Mouse (Mus musculus): ENCODE measurements around the gene Cant1. TPM values are rescaled to one million over a fixed set of nuclear protein-coding genes. Genes with fewer than 3 reads are reported as not detected.

Cant1 gene
- polyA plus RNA-seq, 1 experiment from 2014 or later: 30.6 TPM

DNA sequence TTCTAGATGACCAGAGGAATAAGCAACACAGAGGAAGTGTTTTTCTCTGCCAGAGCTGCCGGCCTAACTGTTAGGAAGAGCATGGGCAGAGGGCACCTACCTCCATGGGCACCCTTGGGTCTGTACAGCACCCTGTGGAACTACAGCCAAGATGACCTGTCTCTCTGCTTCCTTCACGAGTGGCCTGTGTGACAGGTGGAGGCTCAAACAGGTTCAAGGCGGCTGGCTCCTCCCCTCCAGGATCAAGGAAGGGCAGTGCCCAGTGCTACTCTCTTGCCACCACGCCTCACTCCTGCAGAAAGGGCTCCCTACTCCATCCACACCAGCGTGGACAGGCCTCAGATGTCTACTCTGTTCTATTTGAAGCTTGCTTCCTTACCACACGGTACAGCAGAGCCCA lies 3.3 kb downstream of the Cant1 start:
- H3K4me2 ChIP-seq: no peak overlapping the region
- H3K9ac ChIP-seq: no peak overlapping the region
- no peak for ATAC-seq (ENCODE audit: insufficient number of reproducible peaks, low FRiP score, low TSS enrichment, low read depth)
- no peaks in the 10 kb centered on the region for H3K9me3 ChIP-seq
- H3K27me3 ChIP-seq: no peaks in the 10 kb centered on the region
- H3K4me3 ChIP-seq: no peak overlapping the region
- H3K4me1 ChIP-seq: peaks cover 37% of the 10 kb centered on the region
- H3K36me3 ChIP-seq: peaks cover 52% of the 10 kb centered on the region
- WGBS: 77% methylated on average over 6 of the region's 6 CpGs
- H3K27ac ChIP-seq: no peak overlapping the region

DNA sequence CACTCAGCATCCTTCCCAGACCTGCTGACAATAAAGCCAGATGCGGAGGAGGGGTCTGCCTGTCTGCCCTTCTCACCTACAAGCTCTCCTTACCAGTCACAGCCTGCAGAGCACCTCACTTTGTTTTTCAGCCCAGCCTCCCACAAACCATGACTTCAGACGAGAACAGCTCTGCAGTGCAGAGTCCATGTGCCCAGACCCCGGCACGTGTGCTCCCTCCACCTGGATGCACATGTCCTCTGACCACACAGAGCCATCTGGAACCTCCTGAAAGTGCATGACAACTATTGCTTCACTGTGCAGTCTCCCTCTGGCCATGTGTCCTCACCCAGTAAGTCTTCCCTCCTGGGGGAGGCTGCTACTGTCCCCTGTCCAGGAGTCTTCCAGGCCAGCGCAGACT lies 4.6 kb downstream of the Cant1 start:
- Histone ChIP-seq H3K27me3 (no peaks in the 10 kb centered on the region), H3K36me3 (peaks cover 63% of the 10 kb centered on the region), H3K4me2 (no peak overlapping the region), H3K4me3 (no peak overlapping the region), H3K9me3 (no peaks in the 10 kb centered on the region), H3K27ac (no peak overlapping the region), H3K9ac (no peak overlapping the region; the same call in 1 of the 2 replicates), H3K4me1 (peaks cover 30% of the 10 kb centered on the region)
- 93% methylated on average over 5 of the region's 5 CpGs for WGBS
- ATAC-seq (ENCODE audit: insufficient number of reproducible peaks, low FRiP score, low TSS enrichment, low read depth): no peak

DNA sequence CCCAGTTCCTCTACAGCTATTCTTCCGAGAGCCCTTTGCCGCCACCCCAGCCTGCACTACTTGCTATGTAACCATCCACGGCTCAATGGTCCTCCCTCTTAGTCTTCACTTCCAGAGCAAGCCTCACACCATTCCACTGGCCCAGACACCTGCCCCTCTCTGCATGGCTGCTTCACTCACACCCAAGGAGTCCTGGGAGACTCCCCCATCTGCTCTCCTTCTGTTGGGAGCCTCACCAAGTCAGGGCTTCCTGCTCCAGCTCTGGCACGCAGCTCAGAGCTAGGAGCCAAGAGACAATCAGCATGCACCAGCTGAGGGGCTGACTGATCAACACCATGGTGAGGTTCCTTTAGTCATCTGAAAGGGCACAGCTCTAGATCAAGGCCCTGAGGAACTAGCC lies 5.8 kb downstream of the Cant1 start:
- no peaks in the 10 kb centered on the region for H3K9me3 ChIP-seq
- no peak for ATAC-seq (ENCODE audit: insufficient number of reproducible peaks, low FRiP score, low TSS enrichment, low read depth)
- no peak overlapping the region for H3K4me2 ChIP-seq
- H3K27me3 ChIP-seq: no peaks in the 10 kb centered on the region
- peaks cover 26% of the 10 kb centered on the region for H3K4me1 ChIP-seq
- H3K9ac ChIP-seq: no peak overlapping the region
- H3K36me3 ChIP-seq: peaks cover 74% of the 10 kb centered on the region
- 82% methylated on average over 4 of the region's 4 CpGs for whole genome bisulfite sequencing
- H3K27ac ChIP-seq: no peak overlapping the region
- H3K4me3 ChIP-seq: no peak overlapping the region

DNA sequence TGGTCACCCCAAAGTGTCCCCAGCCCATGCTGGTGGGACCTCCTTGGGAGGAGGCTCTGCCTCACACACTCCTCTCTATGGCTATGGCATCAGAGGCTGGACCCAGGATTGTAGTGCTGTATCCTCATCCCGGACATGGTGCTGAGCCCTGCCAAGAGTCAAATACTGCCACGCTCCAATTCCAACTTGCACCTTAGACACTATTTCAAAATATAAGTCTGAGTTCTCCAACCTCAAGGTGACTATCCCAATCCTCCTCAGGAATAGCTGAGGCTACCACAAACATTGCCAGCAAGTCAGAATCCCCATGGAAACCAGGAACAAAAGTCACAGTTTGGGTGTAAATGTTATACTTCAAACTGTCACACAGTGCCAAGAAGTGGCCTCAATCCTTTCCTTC lies 6.3 kb downstream of the Cant1 start:
- no peak overlapping the region for H3K27ac ChIP-seq
- no peak overlapping the region for H3K4me2 ChIP-seq
- peaks cover 79% of the 10 kb centered on the region for H3K36me3 ChIP-seq
- H3K9ac ChIP-seq: no peak overlapping the region
- H3K4me1 ChIP-seq: peaks cover 21% of the 10 kb centered on the region
- no peaks in the 10 kb centered on the region for H3K27me3 ChIP-seq
- no peak overlapping the region for H3K4me3 ChIP-seq
- ATAC-seq (ENCODE audit: insufficient number of reproducible peaks, low FRiP score, low TSS enrichment, low read depth): no peak
- WGBS: 85% methylated on average over 2 of the region's 2 CpGs
- no peaks in the 10 kb centered on the region for H3K9me3 ChIP-seq

DNA sequence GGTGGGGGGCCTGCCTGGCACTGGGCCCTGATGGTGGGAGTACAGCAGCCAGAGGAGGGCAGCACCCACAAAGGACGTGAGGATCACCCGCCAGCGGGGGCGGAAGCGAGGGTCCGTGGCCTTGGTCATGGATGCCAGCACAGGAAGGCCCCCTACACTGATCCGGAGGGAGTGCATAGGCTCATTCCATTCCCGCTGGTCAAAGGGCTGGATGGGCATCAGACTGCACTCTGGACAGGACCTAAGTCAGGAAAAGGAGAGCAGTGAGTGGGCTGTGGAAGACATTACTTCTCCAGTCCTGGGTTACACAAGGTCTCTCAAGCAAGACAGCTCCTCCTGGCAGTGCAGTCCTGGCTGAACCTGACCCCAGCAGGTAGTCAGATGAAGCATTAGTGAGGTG lies 7.6 kb downstream of the Cant1 start:
- H3K4me3 ChIP-seq: no peak overlapping the region
- no peak overlapping the region for H3K9ac ChIP-seq
- no peaks in the 10 kb centered on the region for H3K27me3 ChIP-seq
- H3K4me2 ChIP-seq: no peak overlapping the region
- peaks cover 15% of the 10 kb centered on the region for H3K4me1 ChIP-seq
- H3K27ac ChIP-seq: no peak overlapping the region
- peaks cover 83% of the 10 kb centered on the region for H3K36me3 ChIP-seq
- ATAC-seq (ENCODE audit: insufficient number of reproducible peaks, low FRiP score, low TSS enrichment, low read depth): no peak
- WGBS: 88% methylated on average over 8 of the region's 8 CpGs
- H3K9me3 ChIP-seq: no peaks in the 10 kb centered on the region

DNA sequence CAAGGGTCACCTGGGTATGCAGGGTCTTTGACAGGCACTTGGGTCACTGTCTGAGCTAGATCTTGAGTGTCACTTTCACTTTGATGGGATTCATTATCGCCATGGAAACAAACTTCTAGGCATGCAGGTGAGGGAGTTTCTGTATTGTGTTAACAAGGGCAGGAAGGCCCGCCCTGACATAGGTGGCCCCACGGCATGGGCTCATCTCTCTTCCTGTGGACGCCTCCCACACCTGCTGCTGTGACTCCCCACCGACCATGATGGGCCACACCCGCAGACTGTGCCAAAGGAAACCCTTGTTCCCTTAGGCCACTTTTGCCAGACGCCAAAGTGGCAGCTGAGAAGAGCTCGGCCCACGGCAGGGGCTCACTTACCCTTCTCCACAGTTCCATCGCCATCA lies 8.4 kb downstream of the Cant1 start:
- no peak overlapping the region for H3K4me2 ChIP-seq
- H3K36me3 ChIP-seq: peaks cover 83% of the 10 kb centered on the region
- WGBS: 85% methylated on average over 10 of the region's 10 CpGs
- no peaks in the 10 kb centered on the region for H3K27me3 ChIP-seq
- no peak for ATAC-seq (ENCODE audit: insufficient number of reproducible peaks, low FRiP score, low TSS enrichment, low read depth)
- no peak overlapping the region for H3K9ac ChIP-seq
- H3K4me3 ChIP-seq: no peak overlapping the region
- 0 out of 2 replicates have a peak, but pooled peaks cover 11% of the 10 kb centered on the region for H3K4me1 ChIP-seq
- no peaks in the 10 kb centered on the region for H3K9me3 ChIP-seq
- H3K27ac ChIP-seq: no peak overlapping the region

DNA sequence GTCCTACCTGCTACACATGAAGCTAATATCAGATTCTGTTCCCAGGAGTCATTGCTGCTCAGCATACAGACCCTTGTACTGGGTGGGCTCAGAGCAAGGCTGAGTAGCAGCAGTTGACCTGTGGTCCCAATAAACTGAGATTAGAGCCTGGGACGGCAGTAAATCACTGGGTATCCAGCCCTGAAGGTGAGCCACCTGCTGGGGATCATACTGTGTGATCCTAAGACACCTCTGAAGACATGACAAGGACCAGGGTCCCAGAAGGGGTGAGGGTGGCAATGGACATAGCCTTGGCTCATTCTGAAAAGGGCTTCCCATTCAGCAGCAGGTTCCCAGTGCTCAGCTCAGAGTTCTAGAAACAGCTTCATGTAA lies 8.8 kb downstream of the Cant1 start:
- no peak overlapping the region for H3K27ac ChIP-seq
- no peaks in the 10 kb centered on the region for H3K27me3 ChIP-seq
- WGBS: 59% methylated on average over 1 of the region's 1 CpGs
- H3K4me2 ChIP-seq: no peak overlapping the region
- H3K4me1 ChIP-seq: 0 out of 2 replicates have a peak, but pooled peaks cover 11% of the 10 kb centered on the region
- peaks cover 81% of the 10 kb centered on the region for H3K36me3 ChIP-seq
- H3K4me3 ChIP-seq: no peak overlapping the region
- H3K9me3 ChIP-seq: no peaks in the 10 kb centered on the region
- no peak overlapping the region for H3K9ac ChIP-seq
- no peak for ATAC-seq (ENCODE audit: insufficient number of reproducible peaks, low FRiP score, low TSS enrichment, low read depth)

DNA sequence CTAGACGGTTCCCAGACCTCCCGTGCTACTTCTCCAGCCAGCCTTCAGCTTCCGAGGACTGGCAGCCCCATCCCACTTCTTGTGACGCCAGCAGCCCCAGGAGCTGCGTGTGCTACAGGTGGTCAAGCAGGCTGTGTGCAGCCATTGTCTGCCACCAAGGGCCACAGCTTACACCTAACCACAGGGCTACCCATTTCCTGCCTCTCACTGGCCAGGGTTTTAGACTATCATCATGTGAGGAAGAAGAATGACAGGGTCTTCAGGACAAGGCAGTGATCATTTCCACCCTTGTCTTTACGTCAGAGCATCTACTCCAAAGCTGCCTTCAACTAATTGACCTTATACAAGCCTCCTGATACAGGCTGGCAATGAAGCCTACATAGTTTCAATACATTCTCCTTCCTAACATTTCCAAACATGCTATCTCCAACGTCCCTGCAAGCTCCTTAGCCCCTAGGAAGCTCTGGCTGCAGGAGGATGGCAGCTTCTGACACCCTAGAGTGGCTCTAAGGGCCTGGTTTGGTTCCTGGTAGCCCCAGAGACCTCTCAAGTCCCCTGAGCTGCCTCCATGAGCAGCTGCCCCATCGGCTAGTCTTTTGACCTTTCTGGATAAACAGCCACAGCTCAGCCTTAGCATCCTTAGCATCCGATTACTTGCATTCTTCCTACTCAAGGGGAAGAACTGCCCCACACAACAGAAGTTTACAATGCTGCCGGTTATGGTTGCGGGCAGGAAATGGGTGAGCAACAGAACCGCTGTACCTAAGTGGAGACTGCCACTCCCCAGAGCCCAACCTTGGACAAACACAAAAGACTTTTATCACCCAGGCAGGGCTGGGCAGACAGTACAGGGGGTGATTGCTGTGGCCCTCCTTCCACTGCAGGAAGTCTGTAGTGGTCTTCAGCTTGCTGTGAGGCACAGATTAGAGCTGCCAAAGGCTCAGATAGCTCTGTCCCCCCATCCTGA lies 9.5 kb downstream of the Cant1 start:
- Histone ChIP-seq H3K36me3 (peaks cover 74% of the 10 kb centered on the region), H3K9me3 (no peaks in the 10 kb centered on the region)
- 75% methylated on average over 12 of the region's 12 CpGs for WGBS

DNA sequence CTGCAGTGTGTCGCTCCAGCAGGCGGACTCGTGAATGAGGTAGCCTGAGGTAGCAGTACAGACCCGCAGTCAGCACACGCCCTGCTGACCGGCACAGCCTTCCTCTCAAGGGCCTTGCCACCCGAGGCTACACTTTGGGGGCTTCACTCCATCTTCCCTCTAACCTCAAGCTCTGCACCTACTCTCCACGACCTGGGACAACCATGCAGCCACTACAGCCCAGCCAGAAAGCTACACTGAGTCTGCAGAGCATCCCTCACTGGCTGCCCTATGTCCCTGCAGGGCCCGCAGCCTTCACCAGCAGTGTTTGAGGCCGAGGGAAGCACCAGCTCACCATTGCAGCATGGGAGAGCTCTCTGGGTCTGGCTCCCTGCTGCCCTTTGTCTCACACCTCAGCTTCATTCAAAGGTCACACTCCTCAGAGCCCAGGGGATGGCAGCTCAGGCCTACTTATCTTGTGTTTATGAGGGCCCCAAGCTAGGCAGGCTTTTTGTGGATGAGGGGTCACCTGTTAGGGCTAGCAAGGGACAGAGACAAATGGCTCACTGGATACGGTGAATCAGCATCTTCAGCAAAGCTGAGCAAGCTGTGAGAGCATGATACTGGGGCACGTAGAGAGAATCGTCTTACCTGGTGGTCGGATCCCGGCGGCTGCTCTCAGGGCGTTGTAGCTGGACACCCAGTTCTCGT lies 10.7 kb downstream of the Cant1 start:
- Histone ChIP-seq H3K27me3 (no peaks in the 10 kb centered on the region), H3K4me2 (no peak overlapping the region), H3K9ac (no peak overlapping the region), H3K4me1 (0 out of 2 replicates have a peak, but pooled peaks cover 8% of the 10 kb centered on the region), H3K4me3 (no peak overlapping the region), H3K9me3 (no peaks in the 10 kb centered on the region), H3K27ac (no peak overlapping the region), H3K36me3 (peaks cover 67% of the 10 kb centered on the region)
- no peak for ATAC-seq (ENCODE audit: insufficient number of reproducible peaks, low FRiP score, low TSS enrichment, low read depth)
- WGBS: 79% methylated on average over 18 of the region's 18 CpGs

More for the DNA sequence above, 9.5 kb downstream of the Cant1 start:
- no peak for ATAC-seq (ENCODE audit: insufficient number of reproducible peaks, low FRiP score, low TSS enrichment, low read depth)
- H3K27me3 ChIP-seq: no peaks in the 10 kb centered on the region
- H3K4me1 ChIP-seq: 0 out of 2 replicates have a peak, but pooled peaks cover 11% of the 10 kb centered on the region
- no peak overlapping the region for H3K27ac ChIP-seq
- H3K4me3 ChIP-seq: no peak overlapping the region
- H3K4me2 ChIP-seq: no peak overlapping the region
- H3K9ac ChIP-seq: no peak overlapping the region

DNA sequence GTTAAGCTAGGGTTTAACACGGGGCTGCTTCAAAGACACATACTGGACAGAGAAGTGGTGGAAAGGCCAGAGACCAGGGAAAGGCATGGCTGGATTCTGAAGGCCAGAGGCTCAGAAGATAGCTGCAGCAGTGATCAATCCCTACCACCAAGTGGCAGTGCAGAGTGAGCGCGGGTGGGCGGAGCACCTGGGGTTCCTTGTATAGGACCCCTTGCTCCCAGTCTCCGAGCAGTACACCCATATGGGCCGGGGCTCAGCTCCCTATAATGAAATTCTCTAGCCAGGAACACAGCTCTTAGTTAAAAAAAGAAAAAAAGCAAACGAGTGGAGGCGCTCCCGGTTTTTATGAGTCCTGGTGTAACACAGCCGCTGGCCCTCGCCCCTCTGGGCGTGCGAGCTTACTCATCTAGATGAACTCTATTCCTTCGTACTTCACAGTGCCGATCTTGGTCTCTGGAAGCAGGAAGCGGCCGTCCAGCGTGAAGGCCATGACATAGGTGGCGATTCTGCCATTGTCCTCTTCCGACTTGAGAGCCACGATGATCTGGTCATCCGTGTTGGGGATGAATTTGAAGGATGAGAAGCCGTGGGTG lies 11.5 kb downstream of the Cant1 start:
- H3K9me3 ChIP-seq: no peaks in the 10 kb centered on the region
- no peak overlapping the region for H3K4me3 ChIP-seq
- H3K4me2 ChIP-seq: no peak overlapping the region
- H3K27ac ChIP-seq: no peak overlapping the region
- peaks cover 66% of the 10 kb centered on the region for H3K36me3 ChIP-seq
- no peak overlapping the region for H3K9ac ChIP-seq
- WGBS: 73% methylated on average over 23 of the region's 23 CpGs
- no peaks in the 10 kb centered on the region for H3K27me3 ChIP-seq
- no peak for ATAC-seq (ENCODE audit: insufficient number of reproducible peaks, low FRiP score, low TSS enrichment, low read depth)
- 0 out of 2 replicates have a peak, but pooled peaks cover 7% of the 10 kb centered on the region for H3K4me1 ChIP-seq

DNA sequence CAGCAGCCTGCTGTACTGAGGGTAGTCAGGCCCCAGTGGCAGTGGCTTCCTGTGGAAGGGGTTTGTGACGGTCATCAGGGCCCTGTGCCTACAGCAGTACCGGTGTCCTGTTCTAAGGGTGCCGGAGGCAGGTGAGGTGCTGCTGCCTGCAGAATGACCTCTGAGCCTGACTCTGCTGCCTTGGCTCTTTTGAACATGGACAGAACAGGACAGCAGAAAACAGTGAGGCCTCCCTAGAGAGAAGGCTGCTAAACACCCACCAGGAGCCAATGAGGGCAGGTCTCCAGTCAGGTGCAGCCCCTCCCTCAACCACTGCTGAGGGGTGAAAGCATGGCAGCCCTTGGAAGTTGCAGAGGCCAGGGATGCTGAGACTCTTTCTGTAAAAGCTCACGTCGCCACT lies 12.4 kb downstream of the Cant1 start:
- H3K27me3 ChIP-seq: no peaks in the 10 kb centered on the region
- 92% methylated on average over 5 of the region's 5 CpGs for WGBS
- H3K4me3 ChIP-seq: no peak overlapping the region
- no peak overlapping the region for H3K27ac ChIP-seq
- H3K36me3 ChIP-seq: peaks cover 59% of the 10 kb centered on the region
- H3K4me2 ChIP-seq: no peak overlapping the region
- H3K4me1 ChIP-seq: peaks cover 13% of the 10 kb centered on the region
- H3K9ac ChIP-seq: no peak overlapping the region
- no peak for ATAC-seq (ENCODE audit: insufficient number of reproducible peaks, low FRiP score, low TSS enrichment, low read depth)
- no peaks in the 10 kb centered on the region for H3K9me3 ChIP-seq

DNA sequence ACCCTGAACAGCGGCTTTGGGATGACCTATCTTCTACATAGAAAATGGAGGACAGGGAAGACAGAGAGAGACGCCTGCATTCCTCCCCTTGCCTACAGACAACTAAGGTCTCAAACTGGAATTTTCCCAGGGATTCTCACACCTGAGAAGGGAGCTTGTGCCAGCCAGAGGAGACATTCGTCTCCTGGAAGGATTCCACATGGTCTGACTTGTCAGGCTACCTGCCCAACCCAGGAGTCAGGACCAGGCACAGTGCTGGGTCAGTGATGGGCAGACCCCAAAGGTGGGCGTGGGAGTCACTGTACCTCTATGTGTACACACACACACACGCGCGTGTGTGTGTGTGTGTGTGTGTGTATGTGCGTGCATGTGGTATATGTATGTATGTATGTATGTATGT lies 13.6 kb downstream of the Cant1 start:
- peaks cover 25% of the 10 kb centered on the region for H3K4me1 ChIP-seq
- H3K36me3 ChIP-seq: peaks cover 47% of the 10 kb centered on the region
- H3K4me2 ChIP-seq: no peak overlapping the region
- no peak for ATAC-seq (ENCODE audit: insufficient number of reproducible peaks, low FRiP score, low TSS enrichment, low read depth)
- H3K27ac ChIP-seq: no peak overlapping the region
- no peaks in the 10 kb centered on the region for H3K27me3 ChIP-seq
- WGBS: 95% methylated on average over 8 of the region's 8 CpGs
- H3K9ac ChIP-seq: no peak overlapping the region
- no peaks in the 10 kb centered on the region for H3K9me3 ChIP-seq
- H3K4me3 ChIP-seq: no peak overlapping the region
